Mouse (Mus musculus): ENCODE data around the gene Gas1. TPM values are rescaled to one million over a fixed set of nuclear protein-coding genes. Genes with fewer than 3 reads are reported as not detected.

Gas1 gene
- total RNA-seq, 1 experiment from 2014 or later, result 48.4 TPM

DNA sequence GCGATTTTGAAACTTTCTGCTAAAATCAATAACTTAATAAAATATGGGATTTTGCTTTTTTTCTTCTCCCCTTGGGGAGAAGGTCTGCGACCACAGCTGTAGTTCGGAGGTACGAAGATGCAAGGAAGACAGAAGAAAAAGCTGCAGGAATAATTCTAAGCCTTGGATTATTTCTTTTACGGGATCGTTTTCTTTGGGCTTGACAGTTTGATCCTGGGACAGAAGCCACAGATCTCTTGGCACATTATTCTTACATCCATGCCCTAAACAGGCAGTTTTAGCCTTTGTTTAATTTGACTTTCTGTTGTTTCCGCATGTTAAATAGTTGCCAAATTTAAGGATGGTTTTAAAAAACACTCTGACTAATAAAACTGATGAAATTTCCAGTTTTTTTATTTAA lies 52.7 kb downstream of the Gas1 start:
- no peak for DNase-seq

Data from adrenal gland, postnatal 14 days (tissue).